Mouse (Mus musculus) myocyte (in vitro differentiated cells): ENCODE results near the gene Lmo3.

Experiments
- E2F4 ChIP-seq: IDR thresholded peaks from one replicate; pipeline ENCODE4 v1.6.1; 2011; ENCODE audit warnings: mild to moderate bottlenecking, control low read depth, moderate library complexity; ENCODE audit not compliant: insufficient read depth
- MAX ChIP-seq: IDR thresholded peaks from one replicate; pipeline ENCODE4 v1.6.1; 2011; ENCODE audit warnings: low read depth, mild to moderate bottlenecking, control low read depth
- MYOG ChIP-seq, 3 experiments: IDR thresholded peaks; one replicate each; pipeline ENCODE4 v1.6.1; 2011; ENCODE audit warnings: control low read depth in 2 of 3, low read depth in 2 of 3, mild to moderate bottlenecking in 2 of 3; ENCODE audit not compliant: insufficient read length in 2 of 3, control insufficient read depth in 1 of 3, insufficient read depth in 1 of 3
- POLR2A ChIP-seq: IDR thresholded peaks from one replicate; pipeline ENCODE4 v1.6.1; 2011; ENCODE audit warnings: low read depth, mild to moderate bottlenecking, control low read depth, moderate library complexity; ENCODE audit not compliant: insufficient read length
- USF1 ChIP-seq: IDR thresholded peaks from one replicate; pipeline ENCODE4 v1.6.1; 2011; ENCODE audit warnings: low read depth, mild to moderate bottlenecking, control low read depth, moderate library complexity

DNA sequence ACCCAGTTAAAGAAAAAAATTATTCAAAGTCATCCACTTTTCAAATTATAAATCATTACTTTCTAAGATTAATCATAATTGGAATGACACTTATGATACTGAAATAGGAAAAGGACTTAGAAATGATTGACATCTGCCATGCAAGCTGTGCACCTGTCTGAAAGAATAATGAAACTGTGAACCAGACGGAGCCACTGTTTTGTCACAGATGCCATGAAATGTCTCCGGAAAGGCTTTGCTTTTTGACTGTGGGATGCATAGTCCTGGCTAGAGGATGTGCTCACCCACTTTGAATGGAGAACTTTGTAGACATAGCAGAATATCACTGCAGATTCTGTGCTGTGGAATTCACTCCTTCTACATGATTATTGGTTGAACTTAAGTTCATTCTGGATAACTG is 18.4 kb downstream of the Lmo3 start:
- no peak for TF ChIP-seq POLR2A
- TF ChIP-seq E2F4, result no peak
- no peak for TF ChIP-seq USF1
- TF ChIP-seq MAX, result no peak
- no peak for TF ChIP-seq MYOG (IDR thresholded peaks at IDR 0.05; ENCODE audit: control insufficient read depth in 1 of 3, insufficient read depth in 1 of 3, insufficient read length in 2 of 3, low read depth in 2 of 3)
